Mouse (Mus musculus): ENCODE measurements around the gene Sugct.

- no peak for TF ChIP-seq CTCF (IDR thresholded peaks at IDR 0.05; ENCODE audit: low read depth)
- TF ChIP-seq EP300 (IDR thresholded peaks at IDR 0.05; ENCODE audit: low read depth) = no peak
Measured at GRCm38 (mm10) chr13:16825619-16826018, 869.7 kb downstream of the Sugct start.

All from heart, postnatal 0 days (tissue).